14 mouse cellular contexts compared by ENCODE assay signal in genomic region chr8:120356067-120356466, GRCm38 (mm10).
A peak's percentile ranks its signal among the peaks of the same experiment; 100 is the strongest.
DNase-seq lines count a peak whose midpoint lies in the region; ATAC-seq and TF ChIP-seq lines count a peak whose summit lies in the region.
"Had no signal": no experiment of that assay in that cellular context is flagged by ENCODE, and none has a peak within 500 bp of the region (broad histone marks: within the 10 kb centered on the region; RNA-seq: fewer than 3 reads in every experiment).

No protein-coding gene starts in this region.

- H3K27me3 ChIP-seq in forebrain, embryonic 11.5 days (ENCODE audit: control insufficient read depth, insufficient read depth, low read length), result no peaks in the 10 kb centered on the region
- no peaks in the 10 kb centered on the region for H3K27me3 ChIP-seq in forebrain, embryonic 15.5 days
- no peaks in the 10 kb centered on the region for H3K27me3 ChIP-seq in lung, postnatal 0 days (replicated peaks; ENCODE audit: insufficient read depth, low read length)
- H3K27me3 ChIP-seq in embryonic facial prominence, embryonic 15.5 days, result no peaks in the 10 kb centered on the region
- H3K27me3 ChIP-seq in liver, postnatal 0 days (ENCODE audit: insufficient read depth, low read length), result no peaks in the 10 kb centered on the region

- DNase-seq in forebrain, embryonic 11.5 days (ENCODE audit: low spot score), result no peak
- DNase-seq in lung, postnatal 0 days (ENCODE audit: low spot score), result no peak
- no peak for DNase-seq in lung, postnatal 25 days (ENCODE audit: low spot score)
- no peak for DNase-seq in liver, postnatal 0 days
- no peak for DNase-seq in ovary, adult 18-20 months (ENCODE audit: low spot score)
- no peak for DNase-seq in right cerebral cortex, postnatal 14 days
- DNase-seq: cerebellum, adult 2 months; embryo, embryonic 11 days; heart, adult 11 months; kidney, adult 8-10 months; lung, adult 18-20 months; right cerebral cortex, postnatal 25 days had no signal

- ATAC-seq in forebrain, embryonic 11.5 days (replicated peaks; ENCODE audit: low FRiP score), result 0 out of 2 replicates have a peak, but pooled peaks have one; percentile 8
- no peak for ATAC-seq in forebrain, embryonic 15.5 days (replicated peaks)
- no peak for ATAC-seq in lung, postnatal 0 days
- ATAC-seq in embryonic facial prominence, embryonic 15.5 days (ENCODE audit: insufficient number of reproducible peaks, low FRiP score, low TSS enrichment, low read depth), result 0 out of 2 replicates have a peak, but pooled peaks have one; percentile 17
- ATAC-seq in liver, postnatal 0 days, result peak; percentile 4; the same call in 1 of the 2 replicates

- peaks cover 22% of the 10 kb centered on the region; the same call in 1 of the 2 replicates for H3K4me1 ChIP-seq in forebrain, embryonic 11.5 days (replicated peaks; ENCODE audit: control insufficient read depth, insufficient read depth, low read length)
- H3K4me1 ChIP-seq in forebrain, embryonic 15.5 days, result peaks cover 34% of the 10 kb centered on the region
- no peaks in the 10 kb centered on the region for H3K4me1 ChIP-seq in lung, postnatal 0 days (ENCODE audit: insufficient read depth, low read depth, low read length)
- H3K4me1 ChIP-seq in embryonic facial prominence, embryonic 15.5 days, result peaks cover 40% of the 10 kb centered on the region
- H3K4me1 ChIP-seq in liver, postnatal 0 days (ENCODE audit: insufficient read depth), result peaks cover 14% of the 10 kb centered on the region

- 0 out of 2 replicates have a peak, but pooled peaks have one; percentile 15 for TF ChIP-seq CTCF in lung, postnatal 0 days (IDR thresholded peaks at IDR 0.05)
- peak; percentile 27; the same call in 1 of the 2 replicates for TF ChIP-seq CTCF in liver, postnatal 0 days (IDR thresholded peaks at IDR 0.05; ENCODE audit: low read depth)

- H3K4me3 ChIP-seq in forebrain, embryonic 11.5 days (ENCODE audit: low read depth, low read length), result no peak overlapping the region
- no peak overlapping the region for H3K4me3 ChIP-seq in forebrain, embryonic 15.5 days
- H3K4me3 ChIP-seq in lung, postnatal 0 days (ENCODE audit: low read depth, low read length), result no peak overlapping the region
- H3K4me3 ChIP-seq in embryonic facial prominence, embryonic 15.5 days (replicated peaks), result no peak overlapping the region
- no peak overlapping the region for H3K4me3 ChIP-seq in liver, postnatal 0 days (ENCODE audit: low read depth, low read length)

- H3K27ac ChIP-seq in forebrain, embryonic 11.5 days (ENCODE audit: low read depth, low read length), result no peak overlapping the region
- no peak overlapping the region for H3K27ac ChIP-seq in forebrain, embryonic 15.5 days (replicated peaks)
- no peak overlapping the region for H3K27ac ChIP-seq in lung, postnatal 0 days (ENCODE audit: low read length)
- no peak overlapping the region for H3K27ac ChIP-seq in embryonic facial prominence, embryonic 15.5 days (replicated peaks)
- no peak overlapping the region for H3K27ac ChIP-seq in liver, postnatal 0 days (ENCODE audit: low read depth)

- TF ChIP-seq EP300 in lung, postnatal 0 days (IDR thresholded peaks at IDR 0.05), result no peak
- no peak for TF ChIP-seq EP300 in liver, postnatal 0 days (IDR thresholded peaks at IDR 0.05; ENCODE audit: low read depth)

- 80% methylated on average over 9 of the region's 9 CpGs for WGBS in forebrain, embryonic 11.5 days
- 79% methylated on average over 9 of the region's 9 CpGs for WGBS in forebrain, embryonic 15.5 days
- 55% methylated on average over 9 of the region's 9 CpGs for WGBS in lung, postnatal 0 days
- WGBS in embryonic facial prominence, embryonic 15.5 days, result 49% methylated on average over 9 of the region's 9 CpGs
- 62% methylated on average over 9 of the region's 9 CpGs for WGBS in liver, postnatal 0 days (ENCODE audit: insufficient replicate concordance)

- no peak overlapping the region for H3K4me2 ChIP-seq in forebrain, embryonic 11.5 days (ENCODE audit: low read depth, low read length, severe bottlenecking)
- no peak overlapping the region for H3K4me2 ChIP-seq in forebrain, embryonic 15.5 days (replicated peaks)
- H3K4me2 ChIP-seq in lung, postnatal 0 days (replicated peaks; ENCODE audit: low read depth, low read length), result no peak overlapping the region
- H3K4me2 ChIP-seq in embryonic facial prominence, embryonic 15.5 days (replicated peaks), result no peak overlapping the region
- no peak overlapping the region for H3K4me2 ChIP-seq in liver, postnatal 0 days (ENCODE audit: low read depth, low read length)

- H3K36me3 ChIP-seq in forebrain, embryonic 11.5 days (ENCODE audit: control insufficient read depth, insufficient read depth, low read length), result no peaks in the 10 kb centered on the region
- no peaks in the 10 kb centered on the region for H3K36me3 ChIP-seq in forebrain, embryonic 15.5 days
- H3K36me3 ChIP-seq in lung, postnatal 0 days (ENCODE audit: insufficient read depth, low read length), result no peaks in the 10 kb centered on the region
- no peaks in the 10 kb centered on the region for H3K36me3 ChIP-seq in embryonic facial prominence, embryonic 15.5 days
- no peaks in the 10 kb centered on the region for H3K36me3 ChIP-seq in liver, postnatal 0 days (replicated peaks; ENCODE audit: insufficient read depth, low read length)

- no peak overlapping the region for H3K9ac ChIP-seq in forebrain, embryonic 11.5 days (ENCODE audit: low read length)
- no peak overlapping the region for H3K9ac ChIP-seq in forebrain, embryonic 15.5 days (replicated peaks)
- no peak overlapping the region for H3K9ac ChIP-seq in lung, postnatal 0 days (replicated peaks; ENCODE audit: low read depth)
- no peak overlapping the region for H3K9ac ChIP-seq in embryonic facial prominence, embryonic 15.5 days
- 0 out of 2 replicates have a peak overlapping the region, but pooled peaks have one; percentile 11 for H3K9ac ChIP-seq in liver, postnatal 0 days (replicated peaks)

- H3K9me3 ChIP-seq in forebrain, embryonic 11.5 days (ENCODE audit: control insufficient read depth, low read length), result no peaks in the 10 kb centered on the region
- no peaks in the 10 kb centered on the region for H3K9me3 ChIP-seq in forebrain, embryonic 15.5 days
- no peaks in the 10 kb centered on the region for H3K9me3 ChIP-seq in lung, postnatal 0 days (ENCODE audit: low read length)
- no peaks in the 10 kb centered on the region for H3K9me3 ChIP-seq in embryonic facial prominence, embryonic 15.5 days (replicated peaks)
- no peaks in the 10 kb centered on the region for H3K9me3 ChIP-seq in liver, postnatal 0 days (ENCODE audit: low read length)

Comparison
In these comparisons a context has a peak if more than half of its experiments do, and no peak if none do; other contexts are left out.
1. ATAC-seq: peak in forebrain, embryonic 11.5 days (single experiment), embryonic facial prominence, embryonic 15.5 days (single experiment) and liver, postnatal 0 days (single experiment); none in forebrain, embryonic 15.5 days (single experiment) and lung, postnatal 0 days (single experiment).